In genomic region chr14:20230063-20230491, GRCm38 (mm10) we compare ENCODE assay signal across 20 mouse cellular contexts. TPM values are rescaled to one million over a fixed set of nuclear protein-coding genes. Genes with fewer than 3 reads are reported as not detected.
DNase-seq lines count a peak whose midpoint lies in the region; ATAC-seq lines count a peak whose summit lies in the region.
"Had no signal": no experiment of that assay in that cellular context is flagged by ENCODE, and none has a peak within 500 bp of the region (broad histone marks: within the 10 kb centered on the region; RNA-seq: fewer than 3 reads in every experiment).

No protein-coding gene starts in this region.

- DNase-seq in liver, embryonic 11.5 days (ENCODE audit: low spot score) = no peak
- peak; percentile 86 to 94 for DNase-seq in kidney, adult 8-10 months
- peak; percentile 81 to 93 for DNase-seq in kidney, postnatal 25 days
- peak; percentile 44 for DNase-seq in yolk sac, embryonic 10.5 days (ENCODE audit: low spot score)
- DNase-seq in spleen, postnatal 10 days (ENCODE audit: low spot score in 2 of 2) = no peak
- DNase-seq in spleen, postnatal 14 days (ENCODE audit: low spot score in 2 of 2) = no peak
- DNase-seq: adrenal gland, postnatal 14 days; cerebellum, adult 18-20 months; forebrain, postnatal 0 days; heart, adult 2 months; liver, embryonic 13.5 days; lung, postnatal 14 days had no signal

- no peak overlapping the region for H3K9ac ChIP-seq in liver, embryonic 15.5 days
- H3K9ac ChIP-seq in liver, embryonic 11.5 days (ENCODE audit: low read depth, low read length) = no peak overlapping the region
- H3K9ac ChIP-seq: embryonic facial prominence, embryonic 12.5 days; forebrain, postnatal 0 days; hindbrain, embryonic 12.5 days; liver, embryonic 13.5 days had no signal

- no peak overlapping the region for H3K4me2 ChIP-seq in liver, embryonic 15.5 days
- no peak overlapping the region for H3K4me2 ChIP-seq in liver, embryonic 11.5 days
- H3K4me2 ChIP-seq: embryonic facial prominence, embryonic 12.5 days; hindbrain, embryonic 12.5 days; liver, embryonic 13.5 days had no signal

- no peak overlapping the region for H3K4me3 ChIP-seq in liver, embryonic 15.5 days (replicated peaks)
- no peak overlapping the region for H3K4me3 ChIP-seq in liver, embryonic 11.5 days (ENCODE audit: low read depth, low read length)
- H3K4me3 ChIP-seq: embryonic facial prominence, embryonic 12.5 days; heart, adult 2 months; hindbrain, embryonic 12.5 days; liver, embryonic 13.5 days had no signal

- 56% methylated on average over 7 of the region's 7 CpGs for WGBS in liver, embryonic 15.5 days (ENCODE audit: insufficient replicate concordance)
- WGBS in liver, embryonic 11.5 days = 72% methylated on average over 7 of the region's 7 CpGs

- H3K27ac ChIP-seq in liver, embryonic 15.5 days (replicated peaks) = no peak overlapping the region
- no peak overlapping the region for H3K27ac ChIP-seq in liver, embryonic 11.5 days (ENCODE audit: low read depth, low read length)
- H3K27ac ChIP-seq: embryonic facial prominence, embryonic 12.5 days; heart, adult 2 months; hindbrain, embryonic 12.5 days; liver, embryonic 13.5 days had no signal

- peak; percentile 22; the same call in 1 of the 2 replicates for ATAC-seq in liver, embryonic 15.5 days (ENCODE audit: insufficient read depth)
- no peak for ATAC-seq in liver, embryonic 11.5 days (replicated peaks; ENCODE audit: low FRiP score)
- ATAC-seq in cerebellum, adult (ENCODE audit: insufficient number of reproducible peaks, low FRiP score, low TSS enrichment) = no peak
- ATAC-seq: forebrain, postnatal 0 days; inflammation-experienced regulatory T-cells, adult 6 months; midbrain, embryonic 16.5 days had no signal

- H3K9me3 ChIP-seq in liver, embryonic 15.5 days (replicated peaks) = no peaks in the 10 kb centered on the region
- H3K9me3 ChIP-seq in liver, embryonic 11.5 days (ENCODE audit: control insufficient read depth, low read length) = no peaks in the 10 kb centered on the region
- H3K9me3 ChIP-seq: embryonic facial prominence, embryonic 12.5 days; liver, embryonic 13.5 days had no signal

- H3K36me3 ChIP-seq in liver, embryonic 15.5 days (replicated peaks) = no peaks in the 10 kb centered on the region
- no peaks in the 10 kb centered on the region for H3K36me3 ChIP-seq in liver, embryonic 11.5 days (ENCODE audit: control insufficient read depth, insufficient read depth, low read length)
- H3K36me3 ChIP-seq: embryonic facial prominence, embryonic 12.5 days; hindbrain, embryonic 12.5 days; liver, embryonic 13.5 days had no signal

- H3K27me3 ChIP-seq in liver, embryonic 15.5 days = no peaks in the 10 kb centered on the region
- no peaks in the 10 kb centered on the region for H3K27me3 ChIP-seq in liver, embryonic 11.5 days (replicated peaks; ENCODE audit: control insufficient read depth, insufficient read depth, low read length)
- H3K27me3 ChIP-seq: embryonic facial prominence, embryonic 12.5 days; hindbrain, embryonic 12.5 days; liver, embryonic 13.5 days had no signal

- H3K4me1 ChIP-seq in liver, embryonic 15.5 days (replicated peaks) = no peaks in the 10 kb centered on the region; the same call in 1 of the 2 replicates
- H3K4me1 ChIP-seq in liver, embryonic 11.5 days (replicated peaks; ENCODE audit: control insufficient read depth, insufficient read depth, low read length) = no peaks in the 10 kb centered on the region; the same call in 1 of the 2 replicates

RNA-seq across cellular contexts. Expression of gene Kcnk16, which starts 38.9 kb away (rescaled TPM):
- polyA plus RNA-seq in liver, embryonic 15.5 days (2015; fragmentation: Nextera tagmentation; extraction: Ambion mirVana) = 11.3 and 14.1 TPM in 2 replicates
- polyA plus RNA-seq in liver, embryonic 11.5 days (2014; fragmentation: Nextera tagmentation; extraction: Ambion mirVana) = 1.9 and 2.2 TPM in 2 replicates
- polyA plus RNA-seq: cortical plate, adult 2 months; embryonic facial prominence, embryonic 12.5 days; forebrain, postnatal 0 days; heart, adult 2 months; heart, embryonic 16.5 days; hindbrain, embryonic 12.5 days; inflammation-experienced regulatory T-cells, adult 6 months; midbrain, embryonic 16.5 days had no signal

RNA-seq across cellular contexts. Expression of gene Kcnk5, which starts 48.5 kb away (rescaled TPM):
- polyA plus RNA-seq in liver, embryonic 15.5 days (2015; fragmentation: Nextera tagmentation; extraction: Ambion mirVana) = 5.0 and 5.1 TPM in 2 replicates
- polyA plus RNA-seq in liver, embryonic 11.5 days (2014; fragmentation: Nextera tagmentation; extraction: Ambion mirVana) = 9.6 and 10.1 TPM in 2 replicates

Comparison
In these comparisons a context has a peak if more than half of its experiments do, and no peak if none do; other contexts are left out.
1. DNase-seq: peak in kidney, adult 8-10 months (2 of 2), kidney, postnatal 25 days (2 of 2) and yolk sac, embryonic 10.5 days (single experiment); none in liver, embryonic 11.5 days (single experiment), spleen, postnatal 10 days (0 of 2) and spleen, postnatal 14 days (0 of 2).